Mouse (Mus musculus) thymus, adult 2 months (tissue): ENCODE data around the gene Gabrb1.

Experiments used
- CTCF ChIP-seq: fragments of 200-500 bp; IDR thresholded peaks from 2 replicates; pipeline ENCODE4 v1.5.1; 2012; ENCODE audit warnings: mild to moderate bottlenecking, control low read depth, low read length, moderate library complexity, borderline replicate concordance; ENCODE audit not compliant: control insufficient read depth, poor library complexity, insufficient read depth; ENCODE audit errors: extremely low read depth
- POLR2A ChIP-seq: fragments of 200-500 bp; IDR thresholded peaks from 2 replicates; pipeline ENCODE4 v1.6.1; 2012; ENCODE audit warnings: mild to moderate bottlenecking, low read length, control low read depth, moderate library complexity; ENCODE audit not compliant: control insufficient read depth, poor library complexity, insufficient read depth; ENCODE audit errors: extremely low read depth

- TF ChIP-seq POLR2A, result no peak
- no peak for TF ChIP-seq CTCF
Observed at GRCm38 (mm10) chr5:72173521-72173920, 515.6 kb downstream of the Gabrb1 start.
